Mouse (Mus musculus): ENCODE measurements around the gene Abcg8. TPM values are rescaled to one million over a fixed set of nuclear protein-coding genes. Genes with fewer than 3 reads are reported as not detected.

The Abcg8 gene
- polyA plus RNA-seq, 1 experiment from 2014 or later: 5.6 TPM

DNA sequence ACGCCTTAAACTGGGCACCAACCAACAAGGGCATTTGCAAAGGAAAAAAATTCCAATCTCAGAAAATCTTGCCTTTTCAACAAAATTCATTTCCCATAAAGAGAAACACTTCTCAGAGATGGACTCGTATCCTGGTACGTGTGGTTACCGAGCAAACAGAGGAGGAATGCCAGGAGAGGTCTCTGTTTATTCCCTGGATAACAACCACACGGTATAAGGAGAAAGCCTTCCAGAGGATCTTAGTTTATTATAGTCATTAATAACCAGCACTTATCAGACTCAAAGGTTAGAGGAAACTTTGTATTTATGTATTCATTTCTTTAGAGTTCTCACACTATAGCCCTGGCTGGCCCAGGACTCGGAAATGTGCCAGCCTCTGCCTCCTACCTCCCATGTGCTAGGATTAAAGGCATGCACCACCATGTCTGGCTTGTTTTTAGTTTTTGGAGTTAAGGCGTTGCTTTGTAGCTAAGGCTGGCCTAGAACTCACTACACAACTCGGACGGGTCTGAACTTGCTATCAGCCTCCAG lies 72.1 kb downstream of the Abcg8 start:
- 85% methylated on average over 9 of the region's 9 CpGs for WGBS (ENCODE audit: insufficient replicate concordance)
- no peaks in the 10 kb centered on the region for H3K27me3 ChIP-seq (ENCODE audit: insufficient read depth, low read length)
- TF ChIP-seq EP300 (IDR thresholded peaks at IDR 0.05; ENCODE audit: low read depth): no peak
- no peak for TF ChIP-seq CTCF (IDR thresholded peaks at IDR 0.05; ENCODE audit: low read depth)
- H3K9ac ChIP-seq (replicated peaks): no peak overlapping the region
- no peak overlapping the region for H3K4me3 ChIP-seq (ENCODE audit: low read depth, low read length)
- DNase-seq: no peak
- H3K9me3 ChIP-seq (ENCODE audit: low read length): no peaks in the 10 kb centered on the region
- no peak overlapping the region for H3K4me2 ChIP-seq (ENCODE audit: low read depth, low read length)
- ATAC-seq: no peak
- H3K36me3 ChIP-seq (replicated peaks; ENCODE audit: insufficient read depth, low read length): peaks cover 41% of the 10 kb centered on the region
- 0 out of 2 replicates have a peak, but pooled peaks cover 2% of the 10 kb centered on the region for H3K4me1 ChIP-seq (ENCODE audit: insufficient read depth)
- no peak overlapping the region for H3K27ac ChIP-seq (ENCODE audit: low read depth)

DNA sequence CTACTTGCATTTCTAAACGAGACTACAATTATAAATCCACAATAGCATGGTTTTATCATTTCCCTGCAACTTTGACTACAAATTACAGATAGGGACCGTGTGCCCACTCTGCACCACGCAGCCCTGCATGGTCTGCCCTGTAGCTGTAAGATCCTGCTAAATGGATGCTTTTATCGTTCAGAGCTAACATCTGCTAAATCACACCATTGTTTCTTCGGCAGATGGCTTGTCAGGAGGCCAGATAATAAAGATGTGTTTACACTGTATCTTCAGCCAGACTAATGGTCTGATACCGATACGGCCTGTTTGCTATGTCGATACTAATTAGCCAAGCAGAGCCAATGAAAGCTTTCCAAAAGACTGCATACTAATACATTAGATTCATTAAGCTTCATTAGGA lies 73.2 kb downstream of the Abcg8 start:
- Histone ChIP-seq H3K36me3 (replicated peaks; ENCODE audit: insufficient read depth, low read length) (peaks cover 45% of the 10 kb centered on the region), H3K9ac (replicated peaks) (no peak overlapping the region), H3K4me2 (ENCODE audit: low read depth, low read length) (no peak overlapping the region), H3K4me3 (ENCODE audit: low read depth, low read length) (no peak overlapping the region), H3K27me3 (ENCODE audit: insufficient read depth, low read length) (no peaks in the 10 kb centered on the region), H3K27ac (ENCODE audit: low read depth) (no peak overlapping the region), H3K9me3 (ENCODE audit: low read length) (no peaks in the 10 kb centered on the region), H3K4me1 (ENCODE audit: insufficient read depth) (0 out of 2 replicates have a peak, but pooled peaks cover 2% of the 10 kb centered on the region)
- DNase-seq (no peak), ATAC-seq (no peak)
- no peak for TF ChIP-seq EP300 (IDR thresholded peaks at IDR 0.05; ENCODE audit: low read depth)
- no peak for TF ChIP-seq CTCF (IDR thresholded peaks at IDR 0.05; ENCODE audit: low read depth)
- WGBS (ENCODE audit: insufficient replicate concordance): 70% methylated on average over 8 of the region's 8 CpGs

Other genes starting within 250 kb of the Abcg8 start
- 1.2 and 1.5 TPM in 2 replicates for gene Thada, start 210.1 kb upstream of the Abcg8 start, polyA plus RNA-seq (2015; fragmentation: Nextera tagmentation; extraction: Ambion mirVana)
- gene Plekhh2, start 164.4 kb upstream of the Abcg8 start, polyA plus RNA-seq (2015; fragmentation: Nextera tagmentation; extraction: Ambion mirVana): 0.27 and 0.31 TPM in 2 replicates
- gene Dync2li1, start 49.8 kb upstream of the Abcg8 start, polyA plus RNA-seq (2015; fragmentation: Nextera tagmentation; extraction: Ambion mirVana): 2.4 and 3.4 TPM in 2 replicates
- gene Abcg5, start 6.7 kb downstream of the Abcg8 start, polyA plus RNA-seq (2015; fragmentation: Nextera tagmentation; extraction: Ambion mirVana): 9.3 and 12.7 TPM in 2 replicates
- 29.2 and 33.9 TPM in 2 replicates for gene Lrpprc, start 114.5 kb downstream of the Abcg8 start, polyA plus RNA-seq (2015; fragmentation: Nextera tagmentation; extraction: Ambion mirVana)